Mouse (Mus musculus): ENCODE measurements around the gene Cdc42. TPM values are rescaled to one million over a fixed set of nuclear protein-coding genes. Genes with fewer than 3 reads are reported as not detected.

Cdc42 gene
- polyA plus RNA-seq, 1 experiment from 2014 or later, result 459 TPM

- no peak for DNase-seq (ENCODE audit: low spot score)
- H3K9me3 ChIP-seq (ENCODE audit: control insufficient read depth, low read length), result no peaks in the 10 kb centered on the region
- no peak for ATAC-seq (replicated peaks; ENCODE audit: low FRiP score)
- no peak overlapping the region for H3K4me3 ChIP-seq (ENCODE audit: low read depth, low read length)
- H3K4me2 ChIP-seq, result no peak overlapping the region
- H3K36me3 ChIP-seq (ENCODE audit: control insufficient read depth, insufficient read depth, low read length), result peaks cover 5% of the 10 kb centered on the region
- H3K27me3 ChIP-seq (replicated peaks; ENCODE audit: control insufficient read depth, insufficient read depth, low read length), result no peaks in the 10 kb centered on the region
- WGBS, result 51% methylated on average over 1 of the region's 1 CpGs
- H3K4me1 ChIP-seq (replicated peaks; ENCODE audit: control insufficient read depth, insufficient read depth, low read length), result peaks cover 23% of the 10 kb centered on the region; the same call in 1 of the 2 replicates
- H3K27ac ChIP-seq (ENCODE audit: low read depth, low read length), result no peak overlapping the region
- no peak overlapping the region for H3K9ac ChIP-seq (ENCODE audit: low read depth, low read length)
Measured at GRCm38 (mm10) chr4:137342816-137343215, 14.7 kb downstream of the Cdc42 start.

DNA sequence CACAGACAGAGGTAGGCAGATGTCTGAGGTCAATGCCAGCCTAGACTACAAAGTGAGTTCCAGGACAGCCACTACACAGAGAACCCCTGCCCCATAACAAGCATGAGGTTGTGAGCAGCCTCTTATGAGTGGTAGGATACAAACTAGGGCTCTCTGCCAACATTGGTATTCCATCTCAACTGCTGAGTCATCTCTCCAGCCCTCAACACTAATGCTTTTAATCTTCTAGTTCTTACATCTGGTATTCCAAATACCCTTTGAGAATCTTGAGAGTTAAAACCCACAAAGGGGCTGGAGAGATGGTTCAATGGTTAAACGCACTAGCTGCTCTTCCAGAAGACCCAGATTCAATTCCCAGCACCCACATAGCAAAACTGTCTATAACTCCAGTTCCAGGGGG is 18.1 kb downstream of the Cdc42 start:
- H3K4me3 ChIP-seq (ENCODE audit: low read depth, low read length), result no peak overlapping the region
- no peak overlapping the region for H3K4me2 ChIP-seq
- no peaks in the 10 kb centered on the region for H3K9me3 ChIP-seq (ENCODE audit: control insufficient read depth, low read length)
- DNase-seq (ENCODE audit: low spot score) (no peak), ATAC-seq (replicated peaks; ENCODE audit: low FRiP score) (no peak)
- H3K27ac ChIP-seq (ENCODE audit: low read depth, low read length), result no peak overlapping the region
- H3K9ac ChIP-seq (ENCODE audit: low read depth, low read length), result no peak overlapping the region
- peaks cover 24% of the 10 kb centered on the region; the same call in 1 of the 2 replicates for H3K4me1 ChIP-seq (replicated peaks; ENCODE audit: control insufficient read depth, insufficient read depth, low read length)
- peaks cover 9% of the 10 kb centered on the region for H3K36me3 ChIP-seq (ENCODE audit: control insufficient read depth, insufficient read depth, low read length)
- no peaks in the 10 kb centered on the region for H3K27me3 ChIP-seq (replicated peaks; ENCODE audit: control insufficient read depth, insufficient read depth, low read length)
- WGBS, result 76% methylated on average over 1 of the region's 1 CpGs

DNA sequence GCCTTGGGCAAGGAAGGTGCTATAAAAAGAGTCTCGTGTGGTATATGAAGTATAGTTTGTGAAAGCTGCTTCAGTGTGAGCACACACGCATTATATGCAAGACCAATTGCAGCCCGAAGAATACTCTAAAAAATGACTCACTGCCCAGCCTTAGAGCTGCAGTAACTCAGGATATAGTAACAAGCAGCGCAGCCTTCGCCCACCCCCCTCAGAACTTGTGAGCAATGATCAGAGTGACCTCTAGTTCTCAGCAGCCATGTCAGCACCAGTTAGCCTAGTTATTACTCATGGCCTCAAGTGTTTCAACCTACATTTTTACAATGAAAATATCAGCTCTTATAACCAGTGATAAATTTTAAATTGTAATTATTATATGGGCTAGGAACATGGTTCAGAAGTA is 21.1 kb downstream of the Cdc42 start:
- H3K9ac ChIP-seq (ENCODE audit: low read depth, low read length), result no peak overlapping the region
- no peak for DNase-seq (ENCODE audit: low spot score)
- peaks cover 25% of the 10 kb centered on the region for H3K36me3 ChIP-seq (ENCODE audit: control insufficient read depth, insufficient read depth, low read length)
- H3K4me3 ChIP-seq (ENCODE audit: low read depth, low read length), result no peak overlapping the region
- 92% methylated on average over 5 of the region's 5 CpGs for WGBS
- H3K9me3 ChIP-seq (ENCODE audit: control insufficient read depth, low read length), result no peaks in the 10 kb centered on the region
- no peak overlapping the region for H3K27ac ChIP-seq (ENCODE audit: low read depth, low read length)
- peaks cover 17% of the 10 kb centered on the region; the same call in 1 of the 2 replicates for H3K4me1 ChIP-seq (replicated peaks; ENCODE audit: control insufficient read depth, insufficient read depth, low read length)
- ATAC-seq (replicated peaks; ENCODE audit: low FRiP score), result no peak
- no peak overlapping the region for H3K4me2 ChIP-seq
- H3K27me3 ChIP-seq (replicated peaks; ENCODE audit: control insufficient read depth, insufficient read depth, low read length), result no peaks in the 10 kb centered on the region

- Histone ChIP-seq H3K4me2 (no peak overlapping the region), H3K4me3 (ENCODE audit: low read depth, low read length) (no peak overlapping the region), H3K27me3 (replicated peaks; ENCODE audit: control insufficient read depth, insufficient read depth, low read length) (no peaks in the 10 kb centered on the region), H3K9ac (ENCODE audit: low read depth, low read length) (no peak overlapping the region), H3K36me3 (ENCODE audit: control insufficient read depth, insufficient read depth, low read length) (peaks cover 46% of the 10 kb centered on the region), H3K9me3 (ENCODE audit: control insufficient read depth, low read length) (no peaks in the 10 kb centered on the region), H3K27ac (ENCODE audit: low read depth, low read length) (no peak overlapping the region), H3K4me1 (replicated peaks; ENCODE audit: control insufficient read depth, insufficient read depth, low read length) (peaks cover 2% of the 10 kb centered on the region; the same call in 1 of the 2 replicates)
- ATAC-seq (replicated peaks; ENCODE audit: low FRiP score), result no peak
- DNase-seq (ENCODE audit: low spot score), result no peak
Measured at GRCm38 (mm10) chr4:137332051-137332450, 25.5 kb downstream of the Cdc42 start.

- Histone ChIP-seq H3K36me3 (ENCODE audit: control insufficient read depth, insufficient read depth, low read length) (peaks cover 31% of the 10 kb centered on the region), H3K27ac (ENCODE audit: low read depth, low read length) (no peak overlapping the region), H3K27me3 (replicated peaks; ENCODE audit: control insufficient read depth, insufficient read depth, low read length) (no peaks in the 10 kb centered on the region), H3K4me2 (no peak overlapping the region), H3K9me3 (ENCODE audit: control insufficient read depth, low read length) (no peaks in the 10 kb centered on the region), H3K9ac (ENCODE audit: low read depth, low read length) (no peak overlapping the region), H3K4me3 (ENCODE audit: low read depth, low read length) (no peak overlapping the region), H3K4me1 (replicated peaks; ENCODE audit: control insufficient read depth, insufficient read depth, low read length) (no peaks in the 10 kb centered on the region; the same call in 1 of the 2 replicates)
- WGBS, result 81% methylated on average over 3 of the region's 3 CpGs
- ATAC-seq (replicated peaks; ENCODE audit: low FRiP score), result no peak
- DNase-seq (ENCODE audit: low spot score), result no peak
Measured at GRCm38 (mm10) chr4:137326494-137326893, 31.0 kb downstream of the Cdc42 start.

DNA sequence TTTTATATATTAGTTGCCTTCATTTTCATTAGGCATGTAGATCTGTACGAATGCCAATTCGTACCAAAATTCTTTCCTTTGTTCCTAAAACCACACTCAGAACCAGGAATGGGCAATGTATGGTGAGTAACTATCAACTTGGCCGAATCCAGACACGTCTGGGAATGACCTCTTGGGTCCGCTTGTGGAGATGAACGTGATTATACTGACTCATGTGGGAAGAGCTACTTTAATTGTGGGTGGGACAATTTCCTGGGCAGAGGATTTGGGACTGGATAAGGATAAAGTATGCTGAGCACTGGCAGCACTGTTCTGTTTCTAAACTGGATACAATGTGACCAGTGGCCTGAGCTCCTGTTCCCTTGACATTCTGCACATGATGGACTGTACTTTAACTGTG is 32.6 kb downstream of the Cdc42 start:
- ATAC-seq (replicated peaks; ENCODE audit: low FRiP score), result no peak
- H3K4me1 ChIP-seq (replicated peaks; ENCODE audit: control insufficient read depth, insufficient read depth, low read length), result no peaks in the 10 kb centered on the region; the same call in 1 of the 2 replicates
- no peaks in the 10 kb centered on the region for H3K27me3 ChIP-seq (replicated peaks; ENCODE audit: control insufficient read depth, insufficient read depth, low read length)
- no peak overlapping the region for H3K4me2 ChIP-seq
- no peak overlapping the region for H3K27ac ChIP-seq (ENCODE audit: low read depth, low read length)
- H3K9ac ChIP-seq (ENCODE audit: low read depth, low read length), result no peak overlapping the region
- H3K36me3 ChIP-seq (ENCODE audit: control insufficient read depth, insufficient read depth, low read length), result peaks cover 33% of the 10 kb centered on the region
- H3K9me3 ChIP-seq (ENCODE audit: control insufficient read depth, low read length), result no peaks in the 10 kb centered on the region
- DNase-seq (ENCODE audit: low spot score), result no peak
- 85% methylated on average over 6 of the region's 6 CpGs for WGBS
- no peak overlapping the region for H3K4me3 ChIP-seq (ENCODE audit: low read depth, low read length)

DNA sequence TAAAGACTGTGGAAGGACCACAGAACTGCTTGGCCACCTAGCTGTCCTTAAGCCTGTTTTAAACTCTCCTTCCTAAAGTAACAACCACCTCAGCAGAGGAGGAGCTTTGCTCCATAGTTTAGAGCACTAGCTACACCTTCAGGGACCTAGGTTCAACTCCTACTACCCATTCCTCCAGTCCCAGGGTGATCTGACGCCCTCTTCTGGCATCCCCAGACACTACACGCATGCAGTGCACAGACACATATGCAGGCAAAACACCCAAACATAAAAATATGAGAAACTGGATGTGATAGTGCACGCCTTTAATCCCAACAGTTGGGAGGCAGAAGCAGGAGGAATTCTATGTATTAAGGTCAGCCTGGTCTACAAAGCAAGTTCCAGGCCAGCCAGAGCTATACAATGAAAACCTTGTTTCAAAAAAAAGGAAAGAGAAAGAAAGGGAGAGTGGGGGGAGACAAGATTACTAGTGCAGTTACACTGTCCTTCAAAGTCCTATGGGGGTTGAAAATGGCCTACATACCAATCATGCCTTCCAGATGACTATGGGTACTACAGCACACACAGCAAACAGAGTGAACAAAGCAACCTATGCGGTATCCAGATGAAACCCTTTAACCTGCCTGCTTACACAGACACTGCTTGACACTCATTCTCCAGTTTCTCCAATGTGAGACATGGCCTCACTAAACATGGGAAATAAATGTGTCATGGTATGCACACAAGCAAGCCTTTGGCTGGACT is 41.3 kb downstream of the Cdc42 start:
- no peak overlapping the region for H3K9ac ChIP-seq (ENCODE audit: low read depth, low read length)
- no peak for ATAC-seq (replicated peaks; ENCODE audit: low FRiP score)

GRCm38 (mm10) chr4:137315061-137315460 is 42.5 kb downstream of the Cdc42 start:
- WGBS, result 87% methylated on average over 2 of the region's 2 CpGs
- DNase-seq (ENCODE audit: low spot score), result no peak
- peaks cover 8% of the 10 kb centered on the region for H3K36me3 ChIP-seq (ENCODE audit: control insufficient read depth, insufficient read depth, low read length)
- H3K9ac ChIP-seq (ENCODE audit: low read depth, low read length), result no peak overlapping the region
- H3K27me3 ChIP-seq (replicated peaks; ENCODE audit: control insufficient read depth, insufficient read depth, low read length), result no peaks in the 10 kb centered on the region
- no peak overlapping the region for H3K27ac ChIP-seq (ENCODE audit: low read depth, low read length)
- ATAC-seq (replicated peaks; ENCODE audit: low FRiP score), result no peak
- peaks cover 2% of the 10 kb centered on the region; the same call in 1 of the 2 replicates for H3K4me1 ChIP-seq (replicated peaks; ENCODE audit: control insufficient read depth, insufficient read depth, low read length)
- H3K4me3 ChIP-seq (ENCODE audit: low read depth, low read length), result no peak overlapping the region
- H3K9me3 ChIP-seq (ENCODE audit: control insufficient read depth, low read length), result no peaks in the 10 kb centered on the region
- no peak overlapping the region for H3K4me2 ChIP-seq

More for the DNA sequence above, 41.3 kb downstream of the Cdc42 start:
- Histone ChIP-seq H3K4me2 (no peak overlapping the region), H3K4me3 (ENCODE audit: low read depth, low read length) (no peak overlapping the region), H3K27me3 (replicated peaks; ENCODE audit: control insufficient read depth, insufficient read depth, low read length) (no peaks in the 10 kb centered on the region), H3K9me3 (ENCODE audit: control insufficient read depth, low read length) (no peaks in the 10 kb centered on the region), H3K27ac (ENCODE audit: low read depth, low read length) (no peak overlapping the region), H3K36me3 (ENCODE audit: control insufficient read depth, insufficient read depth, low read length) (peaks cover 9% of the 10 kb centered on the region), H3K4me1 (replicated peaks; ENCODE audit: control insufficient read depth, insufficient read depth, low read length) (peaks cover 2% of the 10 kb centered on the region; the same call in 1 of the 2 replicates)
- 79% methylated on average over 4 of the region's 4 CpGs for WGBS
- no peak for DNase-seq (ENCODE audit: low spot score)

DNA sequence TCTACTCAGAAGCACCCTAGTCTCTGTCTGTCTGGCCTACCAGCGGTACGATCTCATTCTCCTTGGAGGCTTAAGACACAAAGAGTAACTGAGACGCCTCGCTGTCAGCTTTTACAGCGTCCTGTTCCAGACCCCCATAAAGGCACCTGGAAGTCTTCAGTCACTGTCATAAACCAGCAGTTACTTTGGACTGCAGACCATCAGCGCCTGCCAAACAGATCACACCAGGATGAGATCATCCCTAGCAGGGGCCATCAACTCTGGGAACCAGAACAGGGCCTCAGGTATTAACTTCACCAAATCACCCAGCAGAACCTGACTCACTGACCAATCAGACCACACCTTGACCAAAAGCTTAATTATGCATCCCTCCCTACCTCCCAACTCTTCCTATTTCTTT is 43.0 kb downstream of the Cdc42 start:
- no peak for ATAC-seq (replicated peaks; ENCODE audit: low FRiP score)

More for the DNA sequence above, 43.0 kb downstream of the Cdc42 start:
- no peak overlapping the region for H3K4me2 ChIP-seq
- no peak overlapping the region for H3K9ac ChIP-seq (ENCODE audit: low read depth, low read length)
- H3K36me3 ChIP-seq (ENCODE audit: control insufficient read depth, insufficient read depth, low read length), result peaks cover 6% of the 10 kb centered on the region; the same call in 1 of the 2 replicates
- H3K9me3 ChIP-seq (ENCODE audit: control insufficient read depth, low read length), result no peaks in the 10 kb centered on the region
- H3K27me3 ChIP-seq (replicated peaks; ENCODE audit: control insufficient read depth, insufficient read depth, low read length), result no peaks in the 10 kb centered on the region
- H3K27ac ChIP-seq (ENCODE audit: low read depth, low read length), result no peak overlapping the region
- H3K4me1 ChIP-seq (replicated peaks; ENCODE audit: control insufficient read depth, insufficient read depth, low read length), result peaks cover 2% of the 10 kb centered on the region; the same call in 1 of the 2 replicates
- H3K4me3 ChIP-seq (ENCODE audit: low read depth, low read length), result no peak overlapping the region
- 57% methylated on average over 6 of the region's 6 CpGs for WGBS
- DNase-seq (ENCODE audit: low spot score), result no peak
